Mouse (Mus musculus) spleen, adult 12 weeks (tissue): Measurements from ENCODE around the gene Fkbp10.
A peak's percentile ranks its signal among the peaks of the same experiment; 100 is the strongest.

Experiments used
- DNase-seq: peaks from one replicate; pipeline ENCODE4 v3.0.0; 2022; ENCODE audit warnings: low spot score

The Fkbp10 gene

DNA sequence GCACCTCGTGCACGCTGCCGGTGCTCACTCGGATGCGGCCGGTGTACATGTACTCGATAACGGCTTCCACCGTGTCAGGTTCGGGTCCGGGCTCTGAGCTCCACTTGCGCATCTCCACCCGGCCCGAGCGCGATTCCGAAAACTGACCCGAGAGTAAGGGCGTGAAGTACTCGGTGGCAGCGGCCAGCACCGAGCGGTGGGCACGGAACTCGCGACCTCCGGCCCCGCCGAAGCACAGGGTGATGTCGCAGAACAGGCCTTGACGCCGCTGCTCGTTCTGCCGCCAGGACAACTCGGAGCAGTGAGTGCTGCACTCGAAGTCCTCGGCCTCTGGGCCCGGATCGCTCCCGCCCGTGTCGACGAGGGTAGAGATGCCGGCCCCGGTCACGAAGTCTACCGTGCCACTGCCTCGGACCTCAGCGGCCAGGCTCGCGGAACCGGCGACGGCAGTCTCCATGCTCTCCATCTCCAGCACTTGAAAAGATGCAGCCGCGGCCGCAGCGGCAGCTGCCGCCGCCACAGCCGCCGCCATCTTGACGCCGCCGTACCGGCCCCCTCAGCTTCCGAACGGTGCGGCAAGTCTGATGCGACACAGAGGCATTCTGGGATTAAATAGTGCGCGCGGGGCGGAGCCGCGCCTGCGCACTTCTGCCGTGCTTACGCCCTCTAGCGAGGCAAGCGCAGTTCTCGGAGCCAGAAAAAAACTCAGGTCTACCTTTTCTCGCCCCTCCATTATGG is 56.9 kb downstream of the Fkbp10 start, which contains the start of gene Klhl11:
Klhl11 (minus strand) TSS at position 545 of the 738 bp plus-strand sequence.
- DNase-seq = peak; percentile 88

DNA sequence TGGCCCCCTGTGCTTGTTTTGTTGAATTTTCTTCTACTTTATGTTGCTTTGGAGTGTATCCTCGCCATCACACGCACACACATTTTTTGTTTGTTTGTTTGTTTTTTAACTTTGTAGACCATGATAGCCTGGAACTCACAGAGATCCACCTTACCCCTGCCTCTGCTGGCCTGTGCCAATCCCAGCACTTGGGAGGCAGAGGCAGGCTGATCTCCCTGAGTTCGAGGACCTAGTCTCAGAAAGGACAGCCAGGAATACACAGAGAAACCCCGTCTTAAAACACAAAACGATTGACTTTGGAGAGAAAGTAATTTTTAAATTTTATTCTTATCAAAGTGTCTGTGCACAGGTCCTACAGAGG is 57.4 kb downstream of the Fkbp10 start:
- DNase-seq = no peak
